Mouse (Mus musculus) lung, embryonic 14.5 days (tissue): ENCODE data around the gene Mov10. TPM values are rescaled to one million over a fixed set of nuclear protein-coding genes. Genes with fewer than 3 reads are reported as not detected.

Source experiments
- ATAC-seq: fragments of 200-750 bp; cut with Nextera tagmentation; 2 replicates; pipeline ENCODE4 v1.8.0; 2017; ENCODE audit warnings: mild to moderate bottlenecking, moderate TSS enrichment, moderate library complexity; ENCODE audit not compliant: insufficient read depth
- DNase-seq: peaks from one replicate; pipeline ENCODE4 v3.0.0-alpha.2; 2015
- H3K27ac ChIP-seq: fragments of 300-500 bp; sonication (generic); 2 replicates; pipeline ENCODE4 v1.5.1; 2014; ENCODE audit warnings: low read depth, mild to moderate bottlenecking, moderate library complexity
- H3K27me3 ChIP-seq: fragments of 300-500 bp; sonication (generic); 2 replicates; pipeline ENCODE4 v1.6.1; 2014; ENCODE audit warnings: low read length, control low read depth; ENCODE audit not compliant: insufficient read depth
- H3K36me3 ChIP-seq: fragments of 300-500 bp; sonication (generic); 2 replicates; pipeline ENCODE4 v1.6.1; 2014; ENCODE audit warnings: control low read depth; ENCODE audit not compliant: insufficient read depth
- H3K4me1 ChIP-seq: fragments of 300-500 bp; sonication (generic); 2 replicates; pipeline ENCODE4 v1.6.1; 2014; ENCODE audit warnings: antibody characterized with exemption, control low read depth; ENCODE audit not compliant: insufficient read depth
- H3K4me2 ChIP-seq: fragments of 300-500 bp; sonication (generic); 2 replicates; pipeline ENCODE4 v1.6.1; 2014; ENCODE audit warnings: mild to moderate bottlenecking
- H3K4me3 ChIP-seq: fragments of 300-500 bp; sonication (generic); 2 replicates; pipeline ENCODE4 v1.5.1; 2014; ENCODE audit warnings: low read depth, low read length
- H3K9ac ChIP-seq: fragments of 300-500 bp; sonication (generic); 2 replicates; pipeline ENCODE4 v1.6.1; 2014
- H3K9me3 ChIP-seq: fragments of 300-500 bp; sonication (generic); 2 replicates; pipeline ENCODE4 v1.6.1; 2016; ENCODE audit warnings: low read depth, low read length, control low read depth
- CTCF ChIP-seq: IDR thresholded peaks from 2 replicates; pipeline ENCODE4 v1.5.1; 2016; ENCODE audit warnings: antibody characterized with exemption, low read depth
- WGBS: fragments of 180-500 bp; shearing (Covaris S2); extraction: QIAGEN DNeasy Blood & Tissue Kit; methylation state at CpG from one replicate; pipeline ENCODE4 v1.1.7; 2014; 5-methylcytosine and 5-hydroxymethylcytosine counted together
- polyA plus RNA-seq: library from polyadenylated mRNA; unstranded; fragments of >200 nt; fragmentation: Nextera tagmentation; extraction: Ambion mirVana; gene quantifications from 2 replicates; pipeline ENCODE4 v1.2.1, GENCODE M21; 2014

The Mov10 gene
- polyA plus RNA-seq, 1 experiment from 2014 or later, result 51.0 TPM

GRCm38 (mm10) chr3:104789822-104790221 is 28.5 kb downstream of the Mov10 start:
- peak overlapping the region; percentile 79 for H3K9ac ChIP-seq
- peaks cover 27% of the 10 kb centered on the region for H3K4me1 ChIP-seq
- peaks cover 33% of the 10 kb centered on the region for H3K36me3 ChIP-seq
- peak overlapping the region; percentile 88 for H3K27ac ChIP-seq
- WGBS, result 17% methylated on average over 13 of the region's 13 CpGs
- no peak for TF ChIP-seq CTCF
- H3K4me2 ChIP-seq, result peak overlapping the region; percentile 80
- peak overlapping the region; percentile 64 for H3K4me3 ChIP-seq
- no peaks in the 10 kb centered on the region for H3K27me3 ChIP-seq
- no peaks in the 10 kb centered on the region for H3K9me3 ChIP-seq
- ATAC-seq (no peak), DNase-seq (peak; percentile 66)

- Histone ChIP-seq H3K27me3 (no peaks in the 10 kb centered on the region), H3K4me2 (peak overlapping the region; percentile 80), H3K27ac (peak overlapping the region; percentile 88), H3K9me3 (no peaks in the 10 kb centered on the region), H3K4me3 (peak overlapping the region; percentile 64), H3K9ac (peak overlapping the region; percentile 79), H3K4me1 (peaks cover 27% of the 10 kb centered on the region), H3K36me3 (peaks cover 32% of the 10 kb centered on the region)
- ATAC-seq (peak; percentile 19), DNase-seq (peak; percentile 62)
- no peak for TF ChIP-seq CTCF
- WGBS, result 2% methylated on average over 10 of the region's 10 CpGs
These were observed 29.1 kb downstream of the Mov10 start for GRCm38 (mm10) chr3:104789312-104789605.

GRCm38 (mm10) chr3:104788561-104789311 is 29.6 kb downstream of the Mov10 start:
- peak; percentile 77 for TF ChIP-seq CTCF
- peaks cover 1% of the 10 kb centered on the region; the same call in 1 of the 2 replicates for H3K27me3 ChIP-seq
- ATAC-seq (peak; percentile 91), DNase-seq (peak; percentile 90)
- WGBS, result under 1% methylated on average over 49 of the region's 52 CpGs
- H3K4me2 ChIP-seq, result peak overlapping the region; percentile 80
- no peaks in the 10 kb centered on the region for H3K9me3 ChIP-seq
- peak overlapping the region; percentile 64 for H3K4me3 ChIP-seq
- peaks cover 27% of the 10 kb centered on the region for H3K36me3 ChIP-seq
- H3K27ac ChIP-seq, result peak overlapping the region; percentile 88
- H3K9ac ChIP-seq, result peak overlapping the region; percentile 79
- H3K4me1 ChIP-seq, result peaks cover 22% of the 10 kb centered on the region

- peaks cover 21% of the 10 kb centered on the region for H3K36me3 ChIP-seq
- WGBS, result 22% methylated on average over 3 of the region's 3 CpGs
- DNase-seq (no peak), ATAC-seq (no peak)
- H3K9ac ChIP-seq, result peak within 1 kb of the TSS; percentile 79
- H3K9me3 ChIP-seq, result no peaks in the 10 kb centered on the region
- no peak for TF ChIP-seq CTCF
- peak within 1 kb of the TSS; percentile 80 for H3K4me2 ChIP-seq
- peak within 1 kb of the TSS; percentile 88 for H3K27ac ChIP-seq
- peak within 1 kb of the TSS; percentile 64 for H3K4me3 ChIP-seq
- H3K4me1 ChIP-seq, result peaks cover 15% of the 10 kb centered on the region
- H3K27me3 ChIP-seq, result peaks cover 8% of the 10 kb centered on the region; the same call in 1 of the 2 replicates
These were observed 30.3 kb downstream of the Mov10 start, which contains the start of gene Rhoc for GRCm38 (mm10) chr3:104788075-104788474. Gene Rhoc (plus strand): TSS chr3:104788375.

- TF ChIP-seq CTCF, result no peak
- no peak overlapping the region for H3K9ac ChIP-seq
- no peaks in the 10 kb centered on the region for H3K9me3 ChIP-seq
- whole genome bisulfite sequencing, result 79% methylated on average over 6 of the region's 6 CpGs
- no peaks in the 10 kb centered on the region for H3K36me3 ChIP-seq
- no peak overlapping the region for H3K4me2 ChIP-seq
- H3K4me3 ChIP-seq, result no peak overlapping the region
- DNase-seq, result no peak
- peaks cover 34% of the 10 kb centered on the region for H3K27me3 ChIP-seq
- H3K27ac ChIP-seq, result no peak overlapping the region
- no peak for ATAC-seq
- peaks cover 6% of the 10 kb centered on the region; the same call in 1 of the 2 replicates for H3K4me1 ChIP-seq
These were observed 33.1 kb downstream of the Mov10 start for GRCm38 (mm10) chr3:104785284-104785683.

GRCm38 (mm10) chr3:104783971-104784500 is 34.3 kb downstream of the Mov10 start:
- Histone ChIP-seq H3K4me2 (no peak overlapping the region; the same call in 1 of the 2 replicates), H3K27me3 (peaks cover 46% of the 10 kb centered on the region), H3K27ac (no peak overlapping the region), H3K9ac (no peak overlapping the region), H3K9me3 (no peaks in the 10 kb centered on the region), H3K4me1 (peaks cover 6% of the 10 kb centered on the region; the same call in 1 of the 2 replicates), H3K4me3 (no peak overlapping the region), H3K36me3 (no peaks in the 10 kb centered on the region)
- 30% methylated on average over 14 of the region's 14 CpGs for WGBS
- DNase-seq, result no peak
- TF ChIP-seq CTCF, result no peak
- ATAC-seq, result no peak

- Histone ChIP-seq H3K4me1 (peaks cover 6% of the 10 kb centered on the region; the same call in 1 of the 2 replicates), H3K9ac (0 out of 2 replicates have a peak overlapping the region, but pooled peaks have one; percentile 49), H3K27me3 (peaks cover 65% of the 10 kb centered on the region), H3K9me3 (no peaks in the 10 kb centered on the region), H3K4me2 (peak overlapping the region; percentile 97), H3K4me3 (peak overlapping the region; percentile 52), H3K27ac (no peak overlapping the region), H3K36me3 (no peaks in the 10 kb centered on the region)
- no peak for ATAC-seq
- DNase-seq, result peak; percentile 67
- 19% methylated on average over 12 of the region's 12 CpGs for WGBS
- no peak for TF ChIP-seq CTCF
These were observed 36.2 kb downstream of the Mov10 start for GRCm38 (mm10) chr3:104782061-104782681.
